Mouse (Mus musculus) heart, adult 2 months (tissue): ENCODE results near the gene Fcho2.

Experiments
- CTCF ChIP-seq: fragments of 200-600 bp; IDR thresholded peaks from 2 replicates; pipeline ENCODE4 v1.8.1; 2022; ENCODE audit warnings: antibody characterized with exemption, mild to moderate bottlenecking, moderate library complexity
- EP300 ChIP-seq: fragments of 200-500 bp; IDR thresholded peaks from 2 replicates; pipeline ENCODE4 v1.6.1; 2011; ENCODE audit warnings: low read depth, low read length, control low read depth; ENCODE audit not compliant: insufficient read depth
- POLR2A ChIP-seq: fragments of 200-500 bp; IDR thresholded peaks from 2 replicates; pipeline ENCODE4 v1.6.1; 2011; ENCODE audit warnings: mild to moderate bottlenecking, low read depth, low read length, control low read depth; ENCODE audit not compliant: insufficient read depth

- TF ChIP-seq POLR2A: no peak
- no peak for TF ChIP-seq CTCF
- no peak for TF ChIP-seq EP300
Observed at GRCm38 (mm10) chr13:98699982-98700540, 115.2 kb downstream of the Fcho2 start.
